Mouse (Mus musculus): ENCODE results near the gene Olfr1347.
"Not testable (repeated sequence)": the region's sequence is repeated elsewhere in the genome, so short reads cannot be mapped to it uniquely, and the experiment has no call there.

The Olfr1347 gene
- long read RNA-seq, experiment 1: 0 reads
- long read RNA-seq, experiment 2: 0 reads

GRCm38 (mm10) chr7:6499655-6500054, at the start of gene Olfr1347:
Gene Olfr1347 (minus strand): TSS chr7:6499755.
- intact Hi-C loops (cut with DNase I): no loop called here

DNA sequence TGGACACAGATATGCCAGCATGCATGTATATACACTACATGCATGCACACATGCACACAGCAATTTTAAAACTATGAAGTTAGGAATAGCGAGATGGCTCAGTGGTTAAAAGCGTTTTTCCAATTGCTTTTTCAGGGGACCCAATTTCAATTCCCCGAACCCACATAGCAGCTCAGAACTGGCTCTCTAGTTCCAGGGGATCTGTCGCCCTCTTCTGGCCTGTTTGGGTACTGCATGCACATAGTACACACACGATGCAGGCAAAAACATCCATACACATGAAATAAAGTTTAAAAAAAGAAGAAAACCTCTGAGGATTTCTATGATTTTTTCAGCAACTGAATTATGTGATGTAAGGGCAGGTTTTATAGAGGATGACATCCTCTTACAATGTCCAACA, 26.6 kb upstream of the Olfr1347 start:
- intact Hi-C loops (cut with DNase I): no loop called here

- intact Hi-C loops (cut with DNase I): no loop called here
Measured at GRCm38 (mm10) chr7:6525001-6525400, 25.4 kb upstream of the Olfr1347 start.

DNA sequence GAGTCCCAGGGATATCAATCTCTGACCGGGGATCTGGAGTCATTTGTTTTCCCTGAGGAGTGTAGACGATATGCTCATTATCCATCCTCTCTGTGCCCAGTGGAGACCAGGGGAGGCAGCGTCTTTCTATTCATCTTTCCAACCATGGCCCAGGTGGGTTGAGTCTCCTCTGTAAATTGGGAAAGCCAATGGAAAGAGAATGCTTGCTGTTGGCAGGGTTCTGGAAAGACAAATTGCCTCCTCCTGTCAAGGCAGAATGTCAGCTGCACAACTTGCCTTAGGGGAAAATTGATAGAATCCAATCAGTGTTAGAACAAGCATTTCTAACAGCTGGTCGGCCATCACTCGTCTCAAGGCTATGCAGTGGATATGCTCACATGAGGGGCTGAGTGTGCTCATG, 23.3 kb upstream of the Olfr1347 start, which contains the start of gene Olfr1349:
Olfr1349 (minus strand) TSS at position 101 of the 400 bp plus-strand sequence.
- intact Hi-C loops (cut with DNase I): no loop called here

DNA sequence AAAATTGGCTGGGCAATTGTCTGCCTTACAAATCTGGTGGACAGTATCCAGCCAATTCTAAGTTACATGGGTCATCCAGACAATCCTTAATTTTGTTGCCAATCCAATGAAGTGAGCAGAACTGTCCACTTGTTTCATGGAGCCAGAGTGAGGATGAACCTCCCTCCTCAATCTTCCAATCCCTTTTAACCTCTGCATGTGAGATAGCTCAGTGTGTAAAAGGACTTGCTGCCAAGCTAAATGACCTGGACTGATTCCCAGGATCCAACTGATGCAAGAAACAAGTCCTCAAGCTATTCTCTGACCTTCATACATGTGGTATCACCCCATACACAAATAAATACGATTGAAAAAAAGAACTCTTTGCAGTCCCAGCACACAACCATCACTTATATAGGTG, 22.1 kb upstream of the Olfr1347 start:
- intact Hi-C loops (cut with DNase I): no loop called here

DNA sequence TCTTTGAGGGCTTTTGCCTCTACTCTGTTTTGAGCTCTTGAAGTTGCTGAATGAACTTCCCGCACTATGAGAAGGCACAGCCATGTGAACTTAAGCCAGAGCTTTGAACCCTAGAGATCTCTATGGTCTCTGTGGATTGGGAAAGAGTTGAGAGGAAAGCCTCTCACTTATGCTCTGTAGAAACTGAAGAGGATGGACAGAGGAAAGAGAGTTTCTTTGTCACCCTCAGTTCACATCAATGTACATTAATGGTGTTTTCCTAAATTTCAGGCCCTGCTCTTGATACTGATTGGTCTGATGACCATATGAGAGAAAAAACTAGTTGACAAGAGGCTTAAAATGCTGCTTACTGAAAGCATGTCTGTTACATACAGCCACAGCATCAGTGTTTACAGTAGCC, 9.1 kb upstream of the Olfr1347 start, which contains the start of gene Olfr1348:
Olfr1348 (minus strand) TSS at position 101 of the 400 bp plus-strand sequence.
- intact Hi-C loops (cut with DNase I): no loop called here

DNA sequence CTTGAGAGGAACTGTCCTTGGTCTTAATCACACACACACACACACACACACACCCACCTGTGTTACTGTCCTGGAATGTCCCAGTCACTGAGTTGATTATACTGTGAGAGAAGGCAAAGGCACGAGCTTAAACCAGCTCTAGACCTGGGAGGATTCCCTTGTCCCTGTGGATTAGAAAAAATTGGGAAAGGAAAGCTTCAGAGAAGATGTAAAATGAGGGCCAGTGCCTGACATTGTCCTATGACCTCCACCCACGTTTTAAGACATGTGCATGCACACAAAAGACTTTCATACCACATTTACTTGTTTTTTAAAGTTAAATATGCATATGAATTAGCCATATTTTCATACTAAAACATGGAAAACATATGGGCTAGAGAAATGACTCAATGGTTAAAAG, 12.7 kb downstream of the Olfr1347 start, which contains the start of gene Olfr5:
Olfr5 (minus strand) TSS at position 101 of the 400 bp plus-strand sequence.
- intact Hi-C loops (cut with DNase I): no loop called here

GRCm38 (mm10) chr7:6477633-6478032, 21.9 kb downstream of the Olfr1347 start:
- intact Hi-C loops (cut with DNase I): not testable (repeated sequence)

DNA sequence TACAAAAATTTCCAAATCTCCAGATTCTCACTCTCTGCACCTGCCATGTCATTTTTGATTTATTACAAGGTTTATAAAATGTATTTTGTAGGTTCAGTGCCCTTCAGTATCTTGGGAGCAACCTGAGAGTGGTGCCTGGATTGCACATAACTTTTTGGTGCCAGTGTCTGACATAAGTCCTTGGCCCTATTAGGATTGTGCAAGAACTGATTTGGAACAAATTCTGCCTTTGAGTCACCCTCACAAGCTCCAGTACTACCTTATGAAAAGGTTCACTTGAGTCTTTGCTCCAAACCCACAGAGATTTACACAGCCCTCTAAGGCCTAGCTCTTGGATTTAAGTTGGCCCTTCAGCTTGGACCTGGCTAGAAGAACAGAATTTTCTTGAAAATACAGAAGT, 32.6 kb downstream of the Olfr1347 start, which contains the start of gene Olfr1346:
Olfr1346 (plus strand) TSS at position 151 of the 400 bp plus-strand sequence.
- intact Hi-C loops (cut with DNase I): no loop called here

DNA sequence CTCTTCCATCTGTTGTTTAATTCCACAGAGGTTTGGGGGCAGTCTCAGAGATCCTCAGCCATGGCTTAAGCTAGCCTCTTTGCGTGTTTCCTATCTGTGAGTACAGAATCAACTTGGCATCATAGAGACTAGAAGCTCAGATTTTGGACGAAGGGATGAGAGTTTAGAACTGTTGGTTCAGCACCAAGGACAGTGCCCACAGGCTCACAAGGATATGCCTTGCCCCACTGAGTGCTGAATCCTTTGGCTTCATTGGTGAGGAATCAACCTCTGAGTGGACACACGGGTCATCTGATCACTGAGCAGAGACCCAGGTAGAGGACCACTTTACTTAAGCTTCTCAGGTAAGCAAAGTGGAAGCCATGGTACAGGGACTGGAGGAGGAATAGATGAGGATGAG, 43.2 kb downstream of the Olfr1347 start:
- intact Hi-C loops (cut with DNase I): no loop called here

DNA sequence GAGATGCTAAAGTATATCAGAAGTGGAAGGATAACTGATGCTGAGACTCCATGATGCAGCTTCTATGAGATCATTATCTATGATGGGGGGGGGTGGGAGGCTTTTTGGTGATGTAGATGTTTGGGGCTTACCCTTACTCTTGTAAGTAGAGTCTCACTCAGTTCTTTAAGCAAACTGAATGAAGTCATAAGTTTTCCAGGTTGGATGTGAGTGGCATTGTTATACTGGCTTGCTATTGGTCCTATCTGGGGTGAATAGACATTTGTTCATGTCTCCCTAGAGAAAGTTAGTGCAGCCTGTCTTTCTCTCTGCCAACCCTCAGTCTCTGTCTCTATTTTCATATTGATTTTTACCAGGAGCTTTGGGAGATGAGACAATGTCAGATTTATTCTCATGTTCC, 43.7 kb downstream of the Olfr1347 start, which contains the start of gene Olfr1336:
Olfr1336 (plus strand) TSS at position 301 of the 400 bp plus-strand sequence.
- intact Hi-C loops (cut with DNase I): no loop called here

- intact Hi-C loops (cut with DNase I): no loop called here
Measured at GRCm38 (mm10) chr7:6447771-6448170, 51.8 kb downstream of the Olfr1347 start.

- intact Hi-C loops (cut with DNase I): no loop called here
Measured at GRCm38 (mm10) chr7:6441173-6441572, 58.4 kb downstream of the Olfr1347 start.

GRCm38 (mm10) chr7:6438388-6438787, 61.2 kb downstream of the Olfr1347 start, which contains the start of gene Olfr1344:
Gene Olfr1344 (plus strand): TSS chr7:6438688.
- intact Hi-C loops (cut with DNase I): loop anchor here (5.0 to 10.0 kb wide), 2 partner anchors 256 to 479 kb away; partner anchors contain the start of gene Zim1
